ENCODE assay signal across 26 mouse cellular contexts in the genomic region with DNA sequence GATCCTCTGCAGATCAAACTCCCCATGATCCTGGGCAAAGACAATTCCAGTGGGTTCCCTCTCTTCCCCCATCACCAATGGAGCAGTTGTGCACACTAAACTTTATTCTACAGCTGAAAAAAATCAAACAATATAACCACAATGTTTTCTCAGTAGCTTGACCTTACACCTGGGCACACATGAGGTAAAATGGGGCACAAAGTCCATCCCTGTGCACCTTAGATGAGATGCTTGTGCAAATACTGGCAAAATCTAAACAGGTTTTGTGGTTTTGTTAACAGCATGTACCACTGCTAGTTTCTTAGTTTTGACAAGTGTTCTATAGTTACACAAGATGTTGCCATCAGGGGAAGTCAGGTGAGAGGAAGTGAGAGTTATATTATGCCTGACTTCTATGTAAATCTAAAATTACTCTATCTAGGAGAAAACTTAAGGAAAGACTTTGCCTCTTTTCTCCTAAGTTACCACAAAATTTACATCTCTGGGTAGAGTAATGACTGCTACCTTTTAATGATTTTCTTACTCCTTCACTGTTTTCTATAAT. TPM values are rescaled to one million over a fixed set of nuclear protein-coding genes. Genes with fewer than 3 reads are reported as not detected.
DNase-seq lines count a peak whose midpoint lies in the region; ATAC-seq and TF ChIP-seq lines count a peak whose summit lies in the region.
"Had no signal": no experiment of that assay in that cellular context is flagged by ENCODE, and none has a peak within 500 bp of the region (broad histone marks: within the 10 kb centered on the region; RNA-seq: fewer than 3 reads in every experiment).

No protein-coding gene starts in this region.

- no peak for TF ChIP-seq EP300 in liver, postnatal 0 days (IDR thresholded peaks at IDR 0.05; ENCODE audit: low read depth)
- no peak for TF ChIP-seq EP300 in stomach, postnatal 0 days (optimal IDR thresholded peaks at IDR 0.05)

- peak; percentile 33 for DNase-seq in heart, adult 11 months
- DNase-seq in liver, postnatal 0 days = no peak
- no peak for DNase-seq in liver, embryonic 11.5 days (ENCODE audit: low spot score)
- peak; percentile 28 for DNase-seq in splenic B cell, adult 2 months (ENCODE audit: low read depth, low spot score)
- peak; percentile 59 for DNase-seq in stomach, postnatal 0 days (ENCODE audit: low spot score)
- DNase-seq in layer of hippocampus, adult 9-11 months = no peak
- no peak for DNase-seq in heart, adult 18-20 months
- DNase-seq: adrenal gland, adult 2 months; adrenal gland, postnatal 14 days; B cell, adult 2 months; cerebellum, adult 11 months; cerebellum, adult 2 months; cerebellum, adult 9-11 months; cerebellum, postnatal 25 days; gastrocnemius, postnatal 25 days; heart, postnatal 10 days; heart, postnatal 36 days had no signal

- peaks cover 9% of the 10 kb centered on the region for H3K27me3 ChIP-seq in heart, embryonic 12.5 days (replicated peaks)
- H3K27me3 ChIP-seq in liver, postnatal 0 days (ENCODE audit: insufficient read depth, low read length) = no peaks in the 10 kb centered on the region
- H3K27me3 ChIP-seq in liver, embryonic 11.5 days (replicated peaks; ENCODE audit: control insufficient read depth, insufficient read depth, low read length) = 0 out of 2 replicates have a peak, but pooled peaks cover 2% of the 10 kb centered on the region
- no peaks in the 10 kb centered on the region for H3K27me3 ChIP-seq in splenic B cell, adult 2 months (ENCODE audit: control insufficient read depth, insufficient read depth, low read length, poor library complexity, severe bottlenecking)
- H3K27me3 ChIP-seq in stomach, postnatal 0 days (ENCODE audit: control insufficient read depth, insufficient read depth, low read length) = no peaks in the 10 kb centered on the region
- H3K27me3 ChIP-seq: embryonic facial prominence, embryonic 12.5 days; embryonic facial prominence, embryonic 15.5 days; heart, embryonic 15.5 days; hindbrain, embryonic 13.5 days had no signal

- ATAC-seq in heart, embryonic 12.5 days (ENCODE audit: insufficient number of reproducible peaks, low FRiP score) = no peak
- ATAC-seq in liver, postnatal 0 days = peak; percentile 60; the same call in 1 of the 2 replicates
- no peak for ATAC-seq in liver, embryonic 11.5 days (replicated peaks; ENCODE audit: low FRiP score)
- ATAC-seq in stomach, postnatal 0 days (ENCODE audit: low FRiP score, low TSS enrichment) = peak; percentile 89
- ATAC-seq: forebrain, embryonic 14.5 days; hindbrain, embryonic 16.5 days had no signal

- H3K4me1 ChIP-seq in heart, embryonic 12.5 days (replicated peaks) = peaks cover 14% of the 10 kb centered on the region; the same call in 1 of the 2 replicates
- peaks cover 8% of the 10 kb centered on the region for H3K4me1 ChIP-seq in liver, postnatal 0 days (ENCODE audit: insufficient read depth)
- peaks cover 9% of the 10 kb centered on the region for H3K4me1 ChIP-seq in liver, embryonic 11.5 days (replicated peaks; ENCODE audit: control insufficient read depth, insufficient read depth, low read length)
- H3K4me1 ChIP-seq in stomach, postnatal 0 days (replicated peaks; ENCODE audit: control insufficient read depth, insufficient read depth) = no peaks in the 10 kb centered on the region
- H3K4me1 ChIP-seq: embryonic facial prominence, embryonic 12.5 days; embryonic facial prominence, embryonic 15.5 days; hindbrain, embryonic 10.5 days; hindbrain, embryonic 13.5 days had no signal

- H3K36me3 ChIP-seq in heart, embryonic 12.5 days = no peaks in the 10 kb centered on the region
- no peaks in the 10 kb centered on the region for H3K36me3 ChIP-seq in liver, postnatal 0 days (replicated peaks; ENCODE audit: insufficient read depth, low read length)
- H3K36me3 ChIP-seq in liver, embryonic 11.5 days (ENCODE audit: control insufficient read depth, insufficient read depth, low read length) = no peaks in the 10 kb centered on the region
- no peaks in the 10 kb centered on the region for H3K36me3 ChIP-seq in splenic B cell, adult 2 months (ENCODE audit: control insufficient read depth, insufficient read depth, low read length, poor library complexity, severe bottlenecking)
- H3K36me3 ChIP-seq in stomach, postnatal 0 days (ENCODE audit: control insufficient read depth, insufficient read depth, low read length) = no peaks in the 10 kb centered on the region
- H3K36me3 ChIP-seq: embryonic facial prominence, embryonic 12.5 days; embryonic facial prominence, embryonic 15.5 days; heart, embryonic 15.5 days; hindbrain, embryonic 10.5 days; hindbrain, embryonic 13.5 days had no signal

- H3K9ac ChIP-seq in heart, embryonic 12.5 days = no peak overlapping the region
- no peak overlapping the region for H3K9ac ChIP-seq in liver, postnatal 0 days (replicated peaks)
- no peak overlapping the region for H3K9ac ChIP-seq in liver, embryonic 11.5 days (ENCODE audit: low read depth, low read length)
- H3K9ac ChIP-seq in stomach, postnatal 0 days (ENCODE audit: low read length) = no peak overlapping the region
- H3K9ac ChIP-seq: embryonic facial prominence, embryonic 12.5 days; embryonic facial prominence, embryonic 15.5 days; heart, embryonic 15.5 days; hindbrain, embryonic 13.5 days had no signal

- no peaks in the 10 kb centered on the region for H3K9me3 ChIP-seq in heart, embryonic 12.5 days (replicated peaks)
- H3K9me3 ChIP-seq in liver, postnatal 0 days (ENCODE audit: low read length) = no peaks in the 10 kb centered on the region
- no peaks in the 10 kb centered on the region for H3K9me3 ChIP-seq in liver, embryonic 11.5 days (ENCODE audit: control insufficient read depth, low read length)
- H3K9me3 ChIP-seq in stomach, postnatal 0 days (ENCODE audit: control insufficient read depth, low read length) = no peaks in the 10 kb centered on the region
- H3K9me3 ChIP-seq: embryonic facial prominence, embryonic 12.5 days; embryonic facial prominence, embryonic 15.5 days; heart, embryonic 15.5 days; hindbrain, embryonic 10.5 days; hindbrain, embryonic 13.5 days had no signal

- no peak overlapping the region for H3K4me2 ChIP-seq in heart, embryonic 12.5 days
- no peak overlapping the region; the same call in 1 of the 2 replicates for H3K4me2 ChIP-seq in liver, postnatal 0 days (ENCODE audit: low read depth, low read length)
- H3K4me2 ChIP-seq in liver, embryonic 11.5 days = no peak overlapping the region
- no peak overlapping the region for H3K4me2 ChIP-seq in stomach, postnatal 0 days (replicated peaks; ENCODE audit: low read depth)
- H3K4me2 ChIP-seq: embryonic facial prominence, embryonic 12.5 days; embryonic facial prominence, embryonic 15.5 days; heart, embryonic 11.5 days; heart, embryonic 15.5 days; hindbrain, embryonic 13.5 days had no signal

- no peak overlapping the region for H3K27ac ChIP-seq in heart, embryonic 12.5 days (ENCODE audit: poor library complexity, severe bottlenecking)
- no peak overlapping the region for H3K27ac ChIP-seq in liver, postnatal 0 days (ENCODE audit: low read depth)
- no peak overlapping the region for H3K27ac ChIP-seq in liver, embryonic 11.5 days (ENCODE audit: low read depth, low read length)
- no peak overlapping the region for H3K27ac ChIP-seq in stomach, postnatal 0 days (replicated peaks)
- H3K27ac ChIP-seq: embryonic facial prominence, embryonic 12.5 days; embryonic facial prominence, embryonic 15.5 days; heart, embryonic 15.5 days; hindbrain, embryonic 10.5 days; hindbrain, embryonic 13.5 days had no signal

- H3K4me3 ChIP-seq in heart, embryonic 12.5 days = no peak overlapping the region
- H3K4me3 ChIP-seq in liver, postnatal 0 days (ENCODE audit: low read depth, low read length) = no peak overlapping the region
- no peak overlapping the region for H3K4me3 ChIP-seq in liver, embryonic 11.5 days (ENCODE audit: low read depth, low read length)
- no peak overlapping the region for H3K4me3 ChIP-seq in stomach, postnatal 0 days (ENCODE audit: low read depth, low read length)
- H3K4me3 ChIP-seq: embryonic facial prominence, embryonic 12.5 days; embryonic facial prominence, embryonic 15.5 days; heart, embryonic 15.5 days; hindbrain, embryonic 10.5 days; hindbrain, embryonic 13.5 days had no signal

- no peak for TF ChIP-seq CTCF in liver, postnatal 0 days (IDR thresholded peaks at IDR 0.05; ENCODE audit: low read depth)
- no peak for TF ChIP-seq CTCF in stomach, postnatal 0 days (IDR thresholded peaks at IDR 0.05; ENCODE audit: low read depth)

RNA-seq across cellular contexts. Expression of gene Snrk, which starts 16.4 kb away (rescaled TPM):
- 53.4 and 62.3 TPM in 2 replicates for polyA plus RNA-seq in heart, embryonic 12.5 days (2016; fragmentation: Nextera tagmentation; extraction: Ambion mirVana)
- polyA plus RNA-seq in liver, postnatal 0 days (2015; fragmentation: Nextera tagmentation; extraction: Ambion mirVana) = 24.0 and 25.5 TPM in 2 replicates
- 27.0 and 34.1 TPM in 2 replicates for polyA plus RNA-seq in liver, embryonic 11.5 days (2014; fragmentation: Nextera tagmentation; extraction: Ambion mirVana)
- 34.0 and 38.2 TPM in 2 replicates for polyA plus RNA-seq in stomach, postnatal 0 days (2015; fragmentation: Nextera tagmentation; extraction: Ambion mirVana)
- 100 to 1,000 TPM; 163 to 170 TPM for total RNA-seq in heart, adult 18-20 months (2021)

Comparison
In these comparisons a context has a peak if more than half of its experiments do, and no peak if none do; other contexts are left out.
1. DNase-seq: peak in heart, adult 11 months (single experiment), splenic B cell, adult 2 months (single experiment) and stomach, postnatal 0 days (single experiment); none in liver, postnatal 0 days (single experiment), liver, embryonic 11.5 days (single experiment), layer of hippocampus, adult 9-11 months (single experiment) and heart, adult 18-20 months (0 of 2).
2. ATAC-seq: peak in liver, postnatal 0 days (single experiment) and stomach, postnatal 0 days (single experiment); none in heart, embryonic 12.5 days (single experiment) and liver, embryonic 11.5 days (single experiment).